Mouse (Mus musculus) v-Abl transformed pro-B cells (cell line): ENCODE data around the gene Krt25.

Source experiments
- in situ Hi-C, 2 experiments: fragments of 400-800 bp; cut with MboI; formaldehyde crosslinking; loops; one replicate each; pipeline ENCODE4 v1.15.1; 2025; ENCODE audit not compliant: unreplicated experiment in 2 of 2

The Krt25 gene

DNA sequence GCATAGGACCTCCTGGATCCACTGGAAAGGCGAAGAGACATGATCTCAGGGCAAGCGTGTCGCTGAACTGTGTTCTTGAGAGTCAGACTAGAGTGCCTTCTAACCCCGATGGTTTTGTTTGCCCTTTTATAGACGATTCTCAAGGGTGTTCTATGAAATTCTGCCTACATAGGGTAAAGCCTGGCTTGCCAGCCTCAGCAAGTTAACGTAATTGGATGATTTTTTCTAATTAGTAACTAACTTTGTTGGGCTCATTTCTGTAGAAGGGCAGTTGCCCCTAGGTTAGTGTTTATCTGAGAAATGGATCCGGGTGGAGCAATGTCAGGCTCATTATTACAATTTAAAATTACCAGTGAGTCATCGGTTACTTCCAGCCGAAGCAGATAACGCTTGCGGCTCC is at the start of gene Krt25:
Krt25 (minus strand) TSS at position 101 of the 400 bp plus-strand sequence.
- in situ Hi-C loops = loop anchor here in 1 of 2 experiments (5.0 kb wide), 1 partner anchor 964 kb away; no protein-coding TSS in a partner anchor

GRCm38 (mm10) chr11:99369853-99370451 is 47.2 kb upstream of the Krt25 start:
- in situ Hi-C loops = no loop called here

- in situ Hi-C loops = no loop called here
Measured at GRCm38 (mm10) chr11:99369229-99369628, 46.5 kb upstream of the Krt25 start.

DNA sequence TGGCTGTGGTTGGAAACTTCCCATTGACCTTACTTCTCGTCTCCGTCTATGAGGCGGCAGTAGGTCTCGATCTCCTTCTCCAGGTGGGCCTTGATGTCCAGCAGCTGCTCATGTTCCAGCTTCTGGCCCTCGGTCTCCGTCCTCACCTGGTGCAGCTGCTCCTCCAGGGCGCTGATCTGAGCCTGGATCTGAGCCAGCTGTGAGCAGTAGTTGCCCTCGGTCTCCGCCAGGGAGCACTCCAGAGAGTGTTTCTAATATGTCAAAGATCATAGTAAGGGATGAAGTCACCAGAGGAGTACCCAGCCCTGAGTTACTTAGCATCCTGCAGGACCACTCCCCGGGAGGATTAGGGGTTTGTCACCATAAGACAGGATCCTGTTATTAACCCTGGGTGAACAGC is 44.0 kb upstream of the Krt25 start:
- in situ Hi-C loops = no loop called here

- in situ Hi-C loops = no loop called here
Measured at GRCm38 (mm10) chr11:99364412-99364811, 41.7 kb upstream of the Krt25 start.

- in situ Hi-C loops = no loop called here
Measured at GRCm38 (mm10) chr11:99361423-99361822, 38.7 kb upstream of the Krt25 start.

DNA sequence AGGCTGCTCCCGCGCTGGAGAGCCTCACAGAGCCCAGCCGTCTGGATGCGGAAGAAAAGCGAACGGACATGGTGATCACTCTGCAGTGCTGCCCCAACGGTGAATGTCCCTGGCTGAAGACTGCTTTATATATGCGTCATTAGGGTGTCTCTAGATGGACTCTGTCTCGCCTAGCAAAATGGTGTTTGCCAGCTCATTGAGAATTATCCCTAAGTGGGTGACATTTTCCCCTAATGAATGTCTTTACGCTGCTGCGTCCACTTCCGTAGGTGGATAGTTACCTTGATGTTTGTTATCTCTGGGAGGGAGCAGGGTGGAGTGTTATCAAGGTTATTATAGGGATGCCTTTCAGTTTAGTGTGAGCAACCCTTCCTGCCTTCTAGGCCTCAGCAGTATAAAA is 28.3 kb upstream of the Krt25 start, which contains the start of gene Krt27:
Krt27 (minus strand) TSS at position 101 of the 400 bp plus-strand sequence.
- in situ Hi-C loops = no loop called here

GRCm38 (mm10) chr11:99339299-99339847 is 16.6 kb upstream of the Krt25 start:
- in situ Hi-C loops = no loop called here

DNA sequence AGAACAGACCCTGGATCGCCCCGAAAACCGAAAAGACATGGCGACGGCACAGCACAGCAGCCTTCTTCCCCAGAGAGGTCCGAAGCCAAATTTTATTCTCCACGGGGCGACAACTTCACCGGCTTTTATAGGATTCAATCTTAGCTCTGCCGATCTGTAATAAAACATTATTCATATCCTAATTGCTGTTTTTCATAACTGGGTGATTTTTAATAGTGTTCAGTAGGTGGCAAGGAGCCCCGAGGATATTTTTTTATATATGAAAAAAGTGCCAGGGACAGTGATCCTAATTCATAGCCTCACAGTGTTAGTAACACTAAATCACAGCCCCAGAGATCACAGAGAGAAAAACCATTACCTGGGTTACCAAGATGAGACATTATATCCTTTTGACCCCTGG is 15.1 kb upstream of the Krt25 start, which contains the start of gene Krt26:
Krt26 (minus strand) TSS at position 101 of the 400 bp plus-strand sequence.
- in situ Hi-C loops = no loop called here

GRCm38 (mm10) chr11:99333426-99333825 is 10.7 kb upstream of the Krt25 start:
- in situ Hi-C loops = no loop called here

DNA sequence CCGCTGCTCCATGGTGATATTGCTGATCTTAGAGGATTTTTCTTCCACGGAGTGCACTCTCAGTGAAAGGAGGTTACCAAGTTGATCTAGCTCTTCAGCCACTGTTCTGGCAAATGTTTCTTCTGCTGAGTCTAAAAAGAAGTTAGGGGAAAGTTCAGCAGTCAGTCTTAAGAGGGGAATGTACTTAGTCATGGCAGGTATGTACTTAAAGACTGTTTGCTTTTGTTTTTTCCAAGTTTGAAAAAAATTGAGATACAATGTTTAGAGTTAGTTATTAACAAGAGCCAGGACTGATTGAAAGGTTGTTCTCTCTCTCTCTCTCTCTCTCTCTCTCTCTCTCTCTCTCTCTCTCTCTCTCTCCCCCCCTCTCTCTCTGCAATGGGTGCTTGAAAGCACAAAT is 6.9 kb upstream of the Krt25 start:
- in situ Hi-C loops = no loop called here

GRCm38 (mm10) chr11:99321094-99321493 is 1.7 kb downstream of the Krt25 start:
- in situ Hi-C loops = loop anchor here in 1 of 2 experiments (5.0 kb wide), 1 partner anchor 966 kb away; no protein-coding TSS in a partner anchor

- in situ Hi-C loops = loop anchor here in 1 of 2 experiments (10.0 kb wide), 1 partner anchor 976 kb away; no protein-coding TSS in a partner anchor
Measured at GRCm38 (mm10) chr11:99319127-99319526, 3.6 kb downstream of the Krt25 start.

- in situ Hi-C loops = loop anchor here in 1 of 2 experiments (10.0 kb wide), 1 partner anchor 978 kb away; no protein-coding TSS in a partner anchor
Measured at GRCm38 (mm10) chr11:99316543-99316942, 6.2 kb downstream of the Krt25 start.

- in situ Hi-C loops = loop anchor here in 1 of 2 experiments (10.0 kb wide), 1 partner anchor 980 kb away; no protein-coding TSS in a partner anchor
Measured at GRCm38 (mm10) chr11:99314594-99314993, 8.2 kb downstream of the Krt25 start.

DNA sequence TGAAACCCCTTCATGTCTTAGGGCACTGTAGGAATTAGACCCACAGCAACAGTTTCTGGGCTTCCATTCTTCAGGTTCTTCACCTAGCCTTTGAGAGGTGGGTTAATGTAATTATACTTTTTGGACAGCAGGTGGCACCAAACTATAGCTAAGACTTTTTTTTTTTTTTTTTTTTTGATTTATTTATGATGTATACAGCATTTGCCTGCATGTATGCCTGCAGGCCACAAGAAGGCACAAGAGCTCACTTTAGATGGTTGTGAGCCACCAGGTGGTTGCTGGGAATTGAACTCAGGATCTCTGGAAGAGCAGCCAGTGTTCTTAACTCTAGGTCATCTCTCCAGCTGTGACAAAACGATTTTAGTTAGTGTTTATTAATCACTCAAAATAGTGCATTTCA is 11.9 kb downstream of the Krt25 start:
- in situ Hi-C loops = loop anchor here in 1 of 2 experiments (10.0 kb wide), 1 partner anchor 984 kb away; no protein-coding TSS in a partner anchor

GRCm38 (mm10) chr11:99307579-99307978 is 15.2 kb downstream of the Krt25 start:
- in situ Hi-C loops = no loop called here

- in situ Hi-C loops = loop anchor here (10.0 to 25.0 kb wide), 3 partner anchors 170 to 370 kb away; partner anchors contain the start of genes Igfbp4 (in 1 of the 2) and Rara (in 1 of the 2)
Measured at GRCm38 (mm10) chr11:99295039-99295438, 27.7 kb downstream of the Krt25 start.

DNA sequence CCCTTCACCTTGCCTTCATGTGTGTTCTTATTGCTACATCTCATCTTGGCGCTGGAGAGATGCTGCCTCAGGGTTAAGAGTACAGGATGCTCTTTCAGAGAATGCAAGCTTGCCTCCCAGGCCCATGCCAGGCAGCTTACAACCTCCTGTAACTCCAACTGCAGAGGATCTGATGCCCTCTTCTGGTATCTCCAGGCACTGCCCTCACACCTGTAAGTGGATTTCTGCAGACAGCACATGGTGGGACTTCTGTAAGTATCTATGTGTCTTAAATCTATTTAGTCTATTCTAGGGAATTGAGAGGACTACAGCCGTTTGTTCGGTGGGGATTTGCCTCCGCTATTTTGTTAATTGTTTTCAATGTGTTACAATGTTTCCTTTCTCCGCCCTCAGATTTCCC is 29.9 kb downstream of the Krt25 start:
- in situ Hi-C loops = loop anchor here (5.0 to 25.0 kb wide), 7 partner anchors 96 to 376 kb away; partner anchors contain the start of genes Igfbp4 (in 1 of the 2) and Rara (in 1 of the 2)

DNA sequence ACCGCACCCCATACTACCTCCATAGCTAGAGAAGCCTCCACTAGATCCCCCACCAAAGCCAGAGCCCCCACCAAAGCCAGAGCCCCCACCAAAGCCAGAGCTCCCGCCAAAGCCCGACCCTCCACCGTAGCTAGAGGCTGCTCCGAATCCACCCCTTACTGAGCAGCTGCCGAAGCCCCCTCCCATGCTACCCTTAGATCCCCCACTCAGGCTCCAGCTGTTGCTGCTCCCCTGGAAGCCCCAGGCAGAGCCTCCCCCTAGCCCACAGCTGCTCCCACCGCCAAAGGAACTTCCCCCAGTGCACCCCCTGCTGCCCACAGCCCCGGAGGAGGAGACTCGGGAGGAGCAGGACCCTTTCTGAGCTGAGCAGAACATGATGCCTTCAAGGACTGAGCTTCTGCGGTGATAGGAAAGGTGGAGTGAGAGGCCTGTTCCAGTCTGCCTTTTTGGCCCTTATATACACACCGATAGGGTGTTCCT is 37.9 kb downstream of the Krt25 start, which contains the start of gene Krt24:
Krt24 (minus strand) TSS at position 430 of the 480 bp plus-strand sequence.
- in situ Hi-C loops = loop anchor here in 1 of 2 experiments (25.0 kb wide), 1 partner anchor 248 kb away; the partner anchor contains the start of gene Igfbp4

GRCm38 (mm10) chr11:99284011-99284410 is 38.7 kb downstream of the Krt25 start:
- in situ Hi-C loops = loop anchor here in 1 of 2 experiments (25.0 kb wide), 1 partner anchor 247 kb away; the partner anchor contains the start of gene Igfbp4
